Mouse (Mus musculus): ENCODE data around the gene Cldn14.
"Not testable (repeated sequence)": the region's sequence is repeated elsewhere in the genome, so short reads cannot be mapped to it uniquely, and the experiment has no call there.

Cldn14 gene

GRCm38 (mm10) chr16:94006706-94007665 lies 1.7 kb downstream of the Cldn14 start:
- DNase-seq: no peak

- DNase-seq: no peak
Measured at GRCm38 (mm10) chr16:94003478-94003877, 5.2 kb downstream of the Cldn14 start.

GRCm38 (mm10) chr16:94001366-94001765 lies 7.3 kb downstream of the Cldn14 start:
- DNase-seq: no peak

- DNase-seq: no peak
Measured at GRCm38 (mm10) chr16:93998895-93999294, 9.7 kb downstream of the Cldn14 start.

- DNase-seq: no peak
Measured at GRCm38 (mm10) chr16:93983576-93983975, 25.1 kb downstream of the Cldn14 start.

- DNase-seq: no peak
Measured at GRCm38 (mm10) chr16:93982341-93982740, 26.3 kb downstream of the Cldn14 start.

GRCm38 (mm10) chr16:93981190-93981841 lies 27.3 kb downstream of the Cldn14 start:
- DNase-seq: no peak

- DNase-seq: not testable (repeated sequence)
Measured at GRCm38 (mm10) chr16:93980338-93980737, 28.3 kb downstream of the Cldn14 start.

GRCm38 (mm10) chr16:93979316-93979715 lies 29.3 kb downstream of the Cldn14 start:
- DNase-seq: no peak

GRCm38 (mm10) chr16:93977587-93977986 lies 31.1 kb downstream of the Cldn14 start:
- no peak for DNase-seq

GRCm38 (mm10) chr16:93976907-93977306 lies 31.7 kb downstream of the Cldn14 start:
- no peak for DNase-seq

GRCm38 (mm10) chr16:93975430-93975829 lies 33.2 kb downstream of the Cldn14 start:
- no peak for DNase-seq

- no peak for DNase-seq
Measured at GRCm38 (mm10) chr16:93974278-93974677, 34.4 kb downstream of the Cldn14 start.

- no peak for DNase-seq
Measured at GRCm38 (mm10) chr16:93973554-93973953, 35.1 kb downstream of the Cldn14 start.

- no peak for DNase-seq
Measured at GRCm38 (mm10) chr16:93973123-93973522, 35.5 kb downstream of the Cldn14 start.

GRCm38 (mm10) chr16:93971046-93971445 lies 37.6 kb downstream of the Cldn14 start:
- DNase-seq: no peak

- DNase-seq: no peak
Measured at GRCm38 (mm10) chr16:93967893-93968292, 40.7 kb downstream of the Cldn14 start.

- no peak for DNase-seq
Measured at GRCm38 (mm10) chr16:93962283-93962682, 46.4 kb downstream of the Cldn14 start.

GRCm38 (mm10) chr16:93961099-93961646 lies 47.5 kb downstream of the Cldn14 start:
- no peak for DNase-seq

- no peak for DNase-seq
Measured at GRCm38 (mm10) chr16:93960495-93960894, 48.1 kb downstream of the Cldn14 start.

- DNase-seq: no peak
Measured at GRCm38 (mm10) chr16:93957402-93957801, 51.2 kb downstream of the Cldn14 start.

- no peak for DNase-seq
Measured at GRCm38 (mm10) chr16:93956986-93957385, 51.7 kb downstream of the Cldn14 start.

GRCm38 (mm10) chr16:93947396-93947795 lies 61.2 kb downstream of the Cldn14 start:
- DNase-seq: no peak

GRCm38 (mm10) chr16:93944301-93944700 lies 64.3 kb downstream of the Cldn14 start:
- DNase-seq: no peak
